Mouse (Mus musculus): ENCODE results near the gene Scamp3. TPM values are rescaled to one million over a fixed set of nuclear protein-coding genes. Genes with fewer than 3 reads are reported as not detected.

The Scamp3 gene
- polyA plus RNA-seq (2015; fragmentation: Nextera tagmentation; extraction: Ambion mirVana), result 89.5 and 93.9 TPM in 2 replicates

DNA sequence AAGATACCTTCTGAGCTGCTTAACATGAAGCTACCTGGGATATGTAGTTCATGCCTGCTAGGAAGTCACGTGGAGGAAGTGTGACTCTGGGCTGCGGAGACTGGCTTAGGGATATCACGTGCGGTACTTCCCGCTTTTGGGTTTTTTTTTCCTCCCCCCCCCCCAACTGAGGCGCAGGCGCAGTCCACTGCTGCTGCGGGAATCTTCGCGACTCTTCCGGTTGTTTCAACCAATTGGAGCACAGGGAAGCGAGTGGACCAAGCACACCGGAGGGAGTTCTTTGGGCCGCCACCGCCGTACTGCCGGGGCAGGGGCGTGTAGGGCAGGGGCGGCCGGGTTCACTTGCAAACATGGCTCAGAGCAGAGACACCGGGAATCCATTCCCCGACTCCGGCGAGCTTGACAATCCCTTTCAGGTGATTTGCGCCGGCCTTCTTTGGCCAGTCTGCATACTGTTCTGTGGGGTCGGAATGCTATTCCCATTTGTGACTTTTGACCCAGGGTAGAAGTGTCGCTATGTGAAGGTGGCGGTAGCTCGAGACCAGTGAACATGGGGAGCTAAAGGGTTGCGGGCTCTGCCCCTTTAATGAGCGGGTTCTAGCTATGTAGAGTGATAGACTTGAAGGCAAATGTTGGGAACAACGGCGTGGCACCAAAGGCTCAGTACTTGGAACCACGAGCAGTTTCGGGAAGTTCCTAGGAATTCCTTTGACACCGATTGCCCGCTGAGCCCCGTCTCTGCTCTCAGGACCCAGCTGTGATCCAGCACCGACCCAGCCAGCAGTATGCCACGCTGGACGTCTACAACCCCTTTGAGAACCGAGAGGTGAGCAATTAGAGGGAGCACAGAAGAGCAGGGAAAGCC lies at the start of gene Scamp3:
Gene Scamp3 (plus strand): TSS at position 232 of the 865 bp plus-strand sequence.
- Histone ChIP-seq H3K27ac (ENCODE audit: low read length) (peak within 1 kb of the TSS; percentile 73), H3K4me3 (ENCODE audit: low read length) (peak within 1 kb of the TSS; percentile 82), H3K36me3 (ENCODE audit: control insufficient read depth, insufficient read depth) (peaks cover 59% of the 10 kb centered on the region), H3K9ac (ENCODE audit: low read length) (peak within 1 kb of the TSS; percentile 85), H3K9me3 (replicated peaks; ENCODE audit: control insufficient read depth, low read length) (no peaks in the 10 kb centered on the region), H3K27me3 (ENCODE audit: control insufficient read depth, insufficient read depth, low read length) (no peaks in the 10 kb centered on the region), H3K4me2 (ENCODE audit: low read depth, low read length) (peak within 1 kb of the TSS; percentile 61), H3K4me1 (ENCODE audit: control insufficient read depth, insufficient read depth, low read length) (peaks cover 11% of the 10 kb centered on the region)
- WGBS, result under 1% methylated on average over 43 of the region's 43 CpGs
- ATAC-seq (replicated peaks; ENCODE audit: extremely low read depth, insufficient read depth, low FRiP score), result peak; percentile 94

DNA sequence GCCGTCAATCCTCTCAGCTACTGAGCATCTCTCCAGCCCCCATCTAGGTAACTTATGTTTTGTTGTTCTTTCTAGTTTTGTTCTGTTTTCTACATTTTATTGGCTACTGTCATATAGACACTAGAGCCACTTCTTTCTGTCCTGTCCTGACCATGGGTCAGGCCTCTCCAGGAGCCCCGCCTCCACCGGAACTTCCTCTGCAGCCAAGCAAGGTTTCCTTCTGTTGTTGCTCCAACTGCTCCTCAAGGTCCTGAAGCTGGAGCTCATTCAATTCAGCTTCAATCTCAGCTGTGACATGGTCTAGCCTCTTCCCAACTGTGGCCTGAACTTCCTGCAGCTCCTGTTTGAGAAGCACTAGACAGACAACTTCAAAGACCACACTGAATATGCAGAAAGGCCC lies 47.4 kb upstream of the Scamp3 start:
- no peaks in the 10 kb centered on the region for H3K36me3 ChIP-seq (ENCODE audit: control insufficient read depth, insufficient read depth)
- H3K4me3 ChIP-seq (ENCODE audit: low read length), result no peak overlapping the region
- no peak overlapping the region for H3K9ac ChIP-seq (ENCODE audit: low read length)
- H3K27me3 ChIP-seq (ENCODE audit: control insufficient read depth, insufficient read depth, low read length), result 0 out of 2 replicates have a peak, but pooled peaks cover 4% of the 10 kb centered on the region
- peaks cover 3% of the 10 kb centered on the region; the same call in 1 of the 2 replicates for H3K4me1 ChIP-seq (ENCODE audit: control insufficient read depth, insufficient read depth, low read length)
- H3K4me2 ChIP-seq (ENCODE audit: low read depth, low read length), result no peak overlapping the region
- no peak for ATAC-seq (replicated peaks; ENCODE audit: extremely low read depth, insufficient read depth, low FRiP score)
- H3K27ac ChIP-seq (ENCODE audit: low read length), result no peak overlapping the region
- WGBS, result 85% methylated on average over 3 of the region's 3 CpGs
- no peaks in the 10 kb centered on the region for H3K9me3 ChIP-seq (replicated peaks; ENCODE audit: control insufficient read depth, low read length)

DNA sequence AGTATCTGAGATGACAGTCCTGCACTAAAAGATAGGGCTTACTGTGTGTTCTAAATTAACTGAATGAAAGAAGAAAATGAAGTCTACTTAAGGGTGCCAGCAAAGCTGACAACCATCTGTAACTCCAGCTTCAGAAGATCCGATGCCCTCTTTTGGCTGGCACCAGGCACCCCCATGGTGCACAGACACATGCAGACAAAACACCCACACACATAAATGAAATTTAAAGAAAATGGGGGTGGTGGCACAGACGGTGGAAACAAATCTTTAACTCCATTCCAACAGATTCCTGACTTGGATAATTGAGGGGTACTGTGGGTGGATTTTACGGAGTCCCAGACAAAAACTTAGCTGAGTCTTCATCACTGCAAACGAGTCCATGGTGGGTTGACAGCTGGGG lies 45.5 kb upstream of the Scamp3 start:
- 45% methylated on average over 4 of the region's 4 CpGs for WGBS
- Histone ChIP-seq H3K4me2 (ENCODE audit: low read depth, low read length) (peak overlapping the region; percentile 70), H3K4me3 (ENCODE audit: low read length) (peak overlapping the region; percentile 41), H3K27me3 (ENCODE audit: control insufficient read depth, insufficient read depth, low read length) (0 out of 2 replicates have a peak, but pooled peaks cover 4% of the 10 kb centered on the region), H3K27ac (ENCODE audit: low read length) (no peak overlapping the region), H3K9ac (ENCODE audit: low read length) (no peak overlapping the region; the same call in 1 of the 2 replicates), H3K4me1 (ENCODE audit: control insufficient read depth, insufficient read depth, low read length) (peaks cover 3% of the 10 kb centered on the region; the same call in 1 of the 2 replicates), H3K9me3 (replicated peaks; ENCODE audit: control insufficient read depth, low read length) (no peaks in the 10 kb centered on the region), H3K36me3 (ENCODE audit: control insufficient read depth, insufficient read depth) (no peaks in the 10 kb centered on the region)
- ATAC-seq (replicated peaks; ENCODE audit: extremely low read depth, insufficient read depth, low FRiP score), result no peak

DNA sequence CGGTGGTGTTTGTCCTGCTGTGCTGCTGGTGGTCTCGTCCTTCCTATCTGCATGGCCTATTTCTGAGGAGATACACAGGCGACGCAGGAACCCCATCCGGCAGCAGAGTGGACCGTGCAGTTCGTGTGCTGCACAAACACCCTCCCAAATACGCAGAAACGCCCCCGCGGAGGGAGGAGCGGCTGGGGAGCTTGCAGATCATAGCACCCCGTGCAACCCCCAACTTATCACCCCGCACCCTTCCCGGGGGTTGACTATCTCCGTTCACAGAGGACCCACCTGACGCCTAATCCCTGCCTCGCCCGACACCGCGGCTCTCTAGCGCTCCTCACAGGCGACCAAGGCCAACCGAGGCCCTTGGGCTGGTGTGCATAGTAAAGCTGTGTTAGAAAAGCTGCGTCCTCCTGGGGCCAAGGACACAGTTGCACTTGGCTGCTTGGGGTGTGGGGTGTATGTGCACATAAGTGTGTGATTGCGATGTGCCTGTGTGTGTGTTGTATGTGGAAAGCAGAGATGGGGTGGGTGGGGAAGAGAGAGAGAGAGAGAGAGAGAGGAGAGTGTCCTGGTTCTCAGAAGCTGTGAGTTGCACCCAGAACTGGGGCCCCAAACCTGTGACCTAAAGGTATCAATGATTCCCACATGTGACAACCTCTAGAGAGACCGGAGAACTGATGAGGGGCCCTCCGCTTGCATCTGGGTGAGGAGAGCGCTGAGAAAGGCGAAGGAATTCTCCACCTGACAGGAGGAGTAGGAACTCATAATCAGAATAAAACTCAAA lies 44.8 kb upstream of the Scamp3 start:
- no peak overlapping the region for H3K27ac ChIP-seq (ENCODE audit: low read length)
- no peaks in the 10 kb centered on the region for H3K9me3 ChIP-seq (replicated peaks; ENCODE audit: control insufficient read depth, low read length)
- no peaks in the 10 kb centered on the region for H3K36me3 ChIP-seq (ENCODE audit: control insufficient read depth, insufficient read depth)
- H3K4me3 ChIP-seq (ENCODE audit: low read length), result peak overlapping the region; percentile 41
- WGBS, result 15% methylated on average over 30 of the region's 30 CpGs
- peak overlapping the region; percentile 56 for H3K9ac ChIP-seq (ENCODE audit: low read length)
- H3K4me1 ChIP-seq (ENCODE audit: control insufficient read depth, insufficient read depth, low read length), result peaks cover 3% of the 10 kb centered on the region; the same call in 1 of the 2 replicates
- peak overlapping the region; percentile 70 for H3K4me2 ChIP-seq (ENCODE audit: low read depth, low read length)
- 0 out of 2 replicates have a peak, but pooled peaks cover 4% of the 10 kb centered on the region for H3K27me3 ChIP-seq (ENCODE audit: control insufficient read depth, insufficient read depth, low read length)
- peak; percentile 45; the same call in 1 of the 2 replicates for ATAC-seq (replicated peaks; ENCODE audit: extremely low read depth, insufficient read depth, low FRiP score)

DNA sequence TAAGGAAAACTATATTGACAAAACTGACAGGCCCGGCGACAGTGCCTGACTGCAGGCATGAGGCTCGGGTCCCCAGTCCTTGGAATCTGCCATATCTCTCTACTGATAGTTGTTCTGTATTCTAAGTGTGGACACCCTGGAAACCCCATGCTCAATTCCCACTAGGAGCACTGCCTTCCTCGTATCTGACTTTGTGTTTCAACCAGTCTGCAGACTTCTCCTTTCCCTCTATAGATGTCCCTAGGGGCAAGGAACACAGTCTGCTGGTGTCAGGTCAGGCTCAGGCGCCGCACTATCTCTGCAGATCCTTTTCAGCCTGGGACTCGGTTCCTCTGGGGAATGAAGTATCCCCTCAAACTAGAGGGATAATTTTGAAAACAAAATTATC lies 44.2 kb upstream of the Scamp3 start:
- no peak overlapping the region for H3K4me2 ChIP-seq (ENCODE audit: low read depth, low read length)
- H3K27ac ChIP-seq (ENCODE audit: low read length), result no peak overlapping the region
- no peak overlapping the region for H3K9ac ChIP-seq (ENCODE audit: low read length)
- H3K4me3 ChIP-seq (ENCODE audit: low read length), result no peak overlapping the region
- no peaks in the 10 kb centered on the region for H3K36me3 ChIP-seq (ENCODE audit: control insufficient read depth, insufficient read depth)
- no peak for ATAC-seq (replicated peaks; ENCODE audit: extremely low read depth, insufficient read depth, low FRiP score)
- 0 out of 2 replicates have a peak, but pooled peaks cover 4% of the 10 kb centered on the region for H3K27me3 ChIP-seq (ENCODE audit: control insufficient read depth, insufficient read depth, low read length)
- 45% methylated on average over 7 of the region's 7 CpGs for WGBS
- H3K4me1 ChIP-seq (ENCODE audit: control insufficient read depth, insufficient read depth, low read length), result peaks cover 3% of the 10 kb centered on the region; the same call in 1 of the 2 replicates
- H3K9me3 ChIP-seq (replicated peaks; ENCODE audit: control insufficient read depth, low read length), result no peaks in the 10 kb centered on the region

DNA sequence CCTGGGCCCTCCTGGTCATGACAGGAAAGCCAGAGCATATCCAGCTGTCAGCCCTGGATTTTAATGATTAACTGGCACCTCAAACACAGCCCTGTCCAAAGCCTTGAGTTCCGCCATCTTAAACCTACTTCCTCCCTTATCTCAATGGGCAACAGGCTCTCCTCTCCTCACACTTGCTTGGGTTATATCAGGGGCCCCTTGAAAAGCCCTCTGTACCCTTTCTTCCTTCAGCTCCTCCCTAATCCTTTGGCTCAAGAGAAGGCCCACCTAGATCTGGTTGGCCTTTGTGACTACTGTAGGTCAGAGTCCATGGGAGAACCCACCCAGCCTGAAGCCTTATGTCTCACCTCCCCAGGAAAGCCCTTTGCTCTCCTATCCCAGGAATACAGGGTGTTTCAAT lies 43.5 kb upstream of the Scamp3 start:
- 45% methylated on average over 1 of the region's 1 CpGs for WGBS
- ATAC-seq (replicated peaks; ENCODE audit: extremely low read depth, insufficient read depth, low FRiP score), result no peak

DNA sequence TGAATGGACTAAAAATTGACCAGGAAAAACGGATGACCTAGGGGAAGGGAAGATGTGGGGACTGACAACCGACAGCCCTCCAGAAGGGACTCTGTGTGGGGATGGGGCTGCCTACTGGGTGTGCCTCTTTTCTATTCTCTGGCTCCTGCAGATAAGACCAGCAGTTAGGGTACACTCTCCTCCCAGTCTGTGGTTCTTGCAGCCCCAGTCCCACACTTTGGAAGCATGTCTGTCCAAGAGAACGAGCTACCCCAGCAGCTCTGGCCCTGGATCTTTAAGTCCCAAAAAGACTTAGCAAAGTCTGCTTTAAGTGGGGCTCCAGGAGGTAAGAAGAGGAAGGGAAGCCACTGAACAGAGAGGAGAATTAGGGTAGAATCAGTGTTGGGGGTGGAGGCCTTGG lies 41.3 kb upstream of the Scamp3 start, which contains the start of gene Pklr:
Gene Pklr (plus strand): TSS at position 185 of the 400 bp plus-strand sequence.
- Histone ChIP-seq H3K27me3 (ENCODE audit: control insufficient read depth, insufficient read depth, low read length) (0 out of 2 replicates have a peak, but pooled peaks cover 4% of the 10 kb centered on the region), H3K9ac (ENCODE audit: low read length) (no peak within 1 kb of the TSS), H3K36me3 (ENCODE audit: control insufficient read depth, insufficient read depth) (no peaks in the 10 kb centered on the region), H3K4me3 (ENCODE audit: low read length) (no peak within 1 kb of the TSS), H3K9me3 (replicated peaks; ENCODE audit: control insufficient read depth, low read length) (no peaks in the 10 kb centered on the region), H3K4me1 (ENCODE audit: control insufficient read depth, insufficient read depth, low read length) (peaks cover 3% of the 10 kb centered on the region; the same call in 1 of the 2 replicates), H3K27ac (ENCODE audit: low read length) (no peak within 1 kb of the TSS), H3K4me2 (ENCODE audit: low read depth, low read length) (no peak within 1 kb of the TSS)
- ATAC-seq (replicated peaks; ENCODE audit: extremely low read depth, insufficient read depth, low FRiP score), result no peak
- WGBS, result 52% methylated on average over 3 of the region's 3 CpGs

More for the DNA sequence above, 43.5 kb upstream of the Scamp3 start:
- H3K27ac ChIP-seq (ENCODE audit: low read length), result no peak overlapping the region
- H3K27me3 ChIP-seq (ENCODE audit: control insufficient read depth, insufficient read depth, low read length), result 0 out of 2 replicates have a peak, but pooled peaks cover 4% of the 10 kb centered on the region
- no peak overlapping the region for H3K4me2 ChIP-seq (ENCODE audit: low read depth, low read length)
- no peak overlapping the region for H3K4me3 ChIP-seq (ENCODE audit: low read length)
- H3K4me1 ChIP-seq (ENCODE audit: control insufficient read depth, insufficient read depth, low read length), result peaks cover 3% of the 10 kb centered on the region; the same call in 1 of the 2 replicates
- H3K9me3 ChIP-seq (replicated peaks; ENCODE audit: control insufficient read depth, low read length), result no peaks in the 10 kb centered on the region
- H3K36me3 ChIP-seq (ENCODE audit: control insufficient read depth, insufficient read depth), result no peaks in the 10 kb centered on the region
- no peak overlapping the region for H3K9ac ChIP-seq (ENCODE audit: low read length)

DNA sequence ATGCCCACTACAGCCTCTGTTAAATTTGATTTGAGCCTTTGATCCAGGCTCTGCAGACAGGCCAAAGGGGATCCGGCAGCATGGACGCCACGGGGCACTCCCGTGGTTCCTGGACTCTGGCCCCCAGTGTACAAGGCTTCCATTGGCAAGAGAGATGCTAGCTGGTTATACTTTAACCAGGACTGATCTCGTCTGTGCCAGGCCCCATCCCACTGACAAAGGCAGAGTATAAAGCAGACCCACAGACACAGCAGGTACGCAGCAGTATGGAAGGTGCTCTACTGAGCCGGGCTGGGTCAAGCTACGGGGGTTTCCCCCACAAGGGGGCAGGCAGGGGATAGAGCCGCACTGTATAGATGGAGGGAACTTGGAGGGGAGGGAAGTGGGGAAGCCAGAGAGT lies 40.9 kb upstream of the Scamp3 start:
- Histone ChIP-seq H3K4me1 (ENCODE audit: control insufficient read depth, insufficient read depth, low read length) (peaks cover 3% of the 10 kb centered on the region; the same call in 1 of the 2 replicates), H3K9me3 (replicated peaks; ENCODE audit: control insufficient read depth, low read length) (no peaks in the 10 kb centered on the region), H3K9ac (ENCODE audit: low read length) (no peak overlapping the region), H3K36me3 (ENCODE audit: control insufficient read depth, insufficient read depth) (no peaks in the 10 kb centered on the region), H3K27me3 (ENCODE audit: control insufficient read depth, insufficient read depth, low read length) (0 out of 2 replicates have a peak, but pooled peaks cover 4% of the 10 kb centered on the region), H3K4me2 (ENCODE audit: low read depth, low read length) (no peak overlapping the region), H3K4me3 (ENCODE audit: low read length) (no peak overlapping the region), H3K27ac (ENCODE audit: low read length) (no peak overlapping the region)
- WGBS, result 39% methylated on average over 9 of the region's 9 CpGs
- ATAC-seq (replicated peaks; ENCODE audit: extremely low read depth, insufficient read depth, low FRiP score), result no peak
